Mouse (Mus musculus) bone marrow, adult 2 months (tissue): Measurements from ENCODE around the gene Cfap70.

ENCODE experiments used
- CTCF ChIP-seq: fragments of 200-500 bp; IDR thresholded peaks from 2 replicates; pipeline ENCODE4 v1.5.1; 2011; ENCODE audit warnings: low read length, control low read depth; ENCODE audit not compliant: control insufficient read depth, insufficient read depth
- POLR2A ChIP-seq: fragments of 200-500 bp; IDR thresholded peaks from 2 replicates; pipeline ENCODE4 v1.6.1; 2011; ENCODE audit warnings: low read depth, mild to moderate bottlenecking, control low read depth, low read length, borderline replicate concordance; ENCODE audit not compliant: control insufficient read depth

- TF ChIP-seq POLR2A (no peak), CTCF (no peak)
Observed at GRCm38 (mm10) chr14:20345885-20346284, 106.1 kb downstream of the Cfap70 start.
